Mouse (Mus musculus) G1E (cell line): ENCODE results near the gene Cwc22. TPM values are rescaled to one million over a fixed set of nuclear protein-coding genes. Genes with fewer than 3 reads are reported as not detected.

ENCODE experiments used
- ATAC-seq: 2 replicates; pipeline ENCODE4 v1.8.0; 2016; ENCODE audit warnings: mild to moderate bottlenecking; ENCODE audit not compliant: insufficient number of reproducible peaks, poor library complexity, low FRiP score, severe bottlenecking; ENCODE audit errors: extremely low read depth
- DNase-seq: peaks from one replicate; pipeline ENCODE4 v3.0.0; 2012; ENCODE audit warnings: low spot score
- H3K27me3 ChIP-seq: 2 replicates; pipeline ENCODE4 v1.6.1; 2012; ENCODE audit warnings: mild to moderate bottlenecking, low read length, inconsistent platforms; ENCODE audit not compliant: insufficient read depth
- H3K36me3 ChIP-seq: replicated peaks from 2 replicates; pipeline ENCODE3; 2012; ENCODE audit warnings: mild to moderate bottlenecking, inconsistent platforms
- H3K4me1 ChIP-seq: 2 replicates; pipeline ENCODE4 v1.6.1; 2012; ENCODE audit warnings: low read depth, low read length, inconsistent platforms, mixed read lengths; ENCODE audit not compliant: insufficient read depth
- H3K4me3 ChIP-seq: 2 replicates; pipeline ENCODE4 v1.5.1; 2012; ENCODE audit warnings: low read depth, mild to moderate bottlenecking, inconsistent platforms, low read length, moderate library complexity, mixed read lengths
- H3K9me3 ChIP-seq: replicated peaks from 2 replicates; pipeline ENCODE4 v1.6.1; 2012; ENCODE audit warnings: inconsistent platforms
- CTCF ChIP-seq: IDR thresholded peaks from 2 replicates; pipeline ENCODE4 v1.5.1; 2012; ENCODE audit warnings: low read depth, low read length, inconsistent platforms, mixed read lengths
- GATA1 ChIP-seq: IDR thresholded peaks from 2 replicates; pipeline ENCODE4 v1.6.1; 2012; ENCODE audit warnings: borderline replicate concordance, low read length, inconsistent platforms, mixed read lengths
- GATA2 ChIP-seq: IDR thresholded peaks from 2 replicates; pipeline ENCODE4 v1.6.1; 2012; ENCODE audit warnings: low read depth, low read length, inconsistent platforms, borderline replicate concordance
- POLR2AphosphoS5 ChIP-seq: IDR thresholded peaks from 2 replicates; pipeline ENCODE4 v1.6.1; 2012; ENCODE audit warnings: low read depth, low read length, inconsistent platforms; ENCODE audit not compliant: insufficient replicate concordance
- TAL1 ChIP-seq: conservative IDR thresholded peaks from 2 replicates; pipeline ENCODE4 v1.6.1; 2012; ENCODE audit warnings: low read depth, low read length, inconsistent platforms, mixed read lengths
- polyA plus RNA-seq: library from polyadenylated mRNA; stranded (reverse); fragments of >175 nt; gene quantifications from 2 replicates; pipeline ENCODE4 v1.2.3, GENCODE M21; 2012
- total RNA-seq, 2 experiments: library from RNA; stranded (forward) in 1 of 2; stranded (reverse) in 1 of 2; fragments of 200-1000 nt in 1 of 2; fragments of >200 nt in 1 of 2; fragmentation: Nextera tagmentation in 1 of 2; gene quantifications; 2 replicates each; pipeline ENCODE4 v1.2.3; 2014 to 2017

Gene Cwc22
- total and polyA plus RNA-seq, 3 experiments, result 22.5 to 106 (median 84.4) TPM

DNA sequence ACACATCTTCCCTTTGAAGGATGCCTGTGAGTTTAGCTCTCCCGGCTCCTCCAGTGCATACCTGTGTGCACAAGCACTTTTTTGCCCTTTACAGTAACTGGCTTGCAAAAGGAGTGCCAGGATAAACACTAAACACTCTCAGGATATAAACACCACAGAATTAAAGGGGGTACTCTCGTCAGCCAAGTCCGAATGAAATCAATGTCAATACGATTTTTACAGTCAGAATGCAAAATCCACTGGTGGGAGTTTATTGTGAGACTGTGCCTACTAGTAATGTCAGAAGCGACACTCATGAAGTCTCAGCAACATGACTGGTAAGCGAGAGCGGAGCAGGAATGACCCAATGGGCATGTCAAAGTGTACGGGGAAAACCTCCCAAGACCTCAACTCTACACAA lies 52.7 kb downstream of the Cwc22 start:
- H3K36me3 ChIP-seq, result peaks cover 54% of the 10 kb centered on the region

DNA sequence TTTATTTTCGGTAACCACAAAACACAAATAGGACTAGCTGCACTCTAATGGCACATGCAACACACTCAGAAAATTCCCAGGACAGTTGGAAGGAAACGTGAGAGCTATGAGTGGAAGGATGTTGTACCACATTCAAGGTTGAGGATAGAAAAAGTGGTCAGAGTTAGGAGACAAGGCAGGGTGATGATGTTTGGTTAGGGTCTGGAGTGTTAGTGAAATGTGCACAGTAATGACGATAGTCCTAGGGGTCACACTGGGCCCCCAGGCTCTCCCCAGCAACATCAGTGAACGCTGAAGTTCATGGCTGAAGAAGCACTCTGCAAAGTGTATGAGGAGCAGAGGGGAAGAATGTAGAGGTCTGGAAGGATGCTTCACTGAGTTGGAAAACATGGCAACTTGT lies 53.6 kb downstream of the Cwc22 start:
- peaks cover 45% of the 10 kb centered on the region for H3K36me3 ChIP-seq
- TF ChIP-seq CTCF, result no peak
- TF ChIP-seq GATA2, result no peak
- no peak for TF ChIP-seq GATA1
- TF ChIP-seq POLR2AphosphoS5, result no peak
- TF ChIP-seq TAL1, result no peak
- no peak for DNase-seq
- H3K27me3 ChIP-seq, result no peaks in the 10 kb centered on the region
- no peak for ATAC-seq
- H3K4me3 ChIP-seq, result no peak overlapping the region
- H3K4me1 ChIP-seq, result no peaks in the 10 kb centered on the region
- H3K9me3 ChIP-seq, result no peaks in the 10 kb centered on the region

More for the DNA sequence above, 52.7 kb downstream of the Cwc22 start:
- TF ChIP-seq TAL1 (no peak), GATA2 (no peak), POLR2AphosphoS5 (no peak), GATA1 (no peak), CTCF (no peak)
- DNase-seq (no peak), ATAC-seq (no peak)
- Histone ChIP-seq H3K4me3 (no peak overlapping the region), H3K9me3 (no peaks in the 10 kb centered on the region), H3K4me1 (no peaks in the 10 kb centered on the region), H3K27me3 (no peaks in the 10 kb centered on the region)

DNA sequence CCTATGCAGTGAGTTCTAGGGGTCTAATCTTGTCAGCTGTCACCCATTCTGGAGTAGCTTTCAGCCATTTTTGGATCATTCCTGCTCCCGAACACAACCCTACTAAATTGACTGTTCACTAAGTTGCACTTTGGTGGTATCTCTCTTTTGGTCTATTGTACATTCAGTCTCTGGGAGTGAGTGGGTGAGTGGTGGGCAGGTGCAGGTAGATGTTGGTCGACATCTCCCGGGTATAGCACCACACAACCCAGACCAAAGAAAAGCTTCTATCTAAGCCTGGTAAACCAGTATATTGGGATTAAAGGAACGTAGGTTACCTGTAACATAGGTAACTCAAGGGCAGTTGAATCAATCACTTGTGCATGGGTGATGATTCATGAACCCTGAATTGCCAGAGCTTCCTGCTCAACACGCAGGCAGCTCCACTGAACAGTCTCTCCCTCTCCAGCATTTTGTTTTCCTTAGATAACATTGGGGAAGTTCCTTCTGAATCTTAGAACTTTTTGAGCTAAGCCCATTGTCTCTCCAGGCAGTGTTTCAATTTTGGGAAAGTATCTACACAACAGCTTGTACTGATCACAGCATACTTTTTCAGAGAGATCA lies 55.2 kb downstream of the Cwc22 start:
- DNase-seq (no peak), ATAC-seq (no peak)
- no peak for TF ChIP-seq TAL1
- Histone ChIP-seq H3K36me3 (peaks cover 31% of the 10 kb centered on the region), H3K4me3 (no peak overlapping the region), H3K4me1 (no peaks in the 10 kb centered on the region), H3K9me3 (no peaks in the 10 kb centered on the region), H3K27me3 (no peaks in the 10 kb centered on the region)

DNA sequence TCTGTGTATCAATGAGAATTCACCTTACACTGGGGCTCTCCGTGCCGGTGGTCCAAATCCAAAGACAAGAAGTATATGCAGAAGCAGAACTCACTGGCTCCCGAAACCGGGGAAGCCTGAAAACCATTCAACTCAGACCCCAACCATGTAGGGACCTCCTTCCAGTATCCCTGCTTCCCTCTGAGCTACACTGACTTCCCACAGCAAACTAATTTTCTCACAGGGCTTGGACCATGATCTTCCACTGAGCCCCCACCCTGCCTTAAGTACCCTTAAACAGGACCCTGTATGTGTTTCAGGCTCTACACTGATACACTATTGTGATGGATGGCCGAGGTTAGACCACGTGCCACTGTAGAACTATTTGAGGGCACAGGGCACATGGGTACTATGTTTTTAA lies 56.2 kb downstream of the Cwc22 start:
- no peak for TF ChIP-seq GATA1
- no peak for TF ChIP-seq TAL1
- no peak for TF ChIP-seq POLR2AphosphoS5
- TF ChIP-seq CTCF, result no peak
- no peak for TF ChIP-seq GATA2
- Histone ChIP-seq H3K4me1 (no peaks in the 10 kb centered on the region), H3K27me3 (no peaks in the 10 kb centered on the region), H3K4me3 (no peak overlapping the region), H3K36me3 (peaks cover 25% of the 10 kb centered on the region), H3K9me3 (no peaks in the 10 kb centered on the region)
- ATAC-seq (no peak), DNase-seq (no peak)

DNA sequence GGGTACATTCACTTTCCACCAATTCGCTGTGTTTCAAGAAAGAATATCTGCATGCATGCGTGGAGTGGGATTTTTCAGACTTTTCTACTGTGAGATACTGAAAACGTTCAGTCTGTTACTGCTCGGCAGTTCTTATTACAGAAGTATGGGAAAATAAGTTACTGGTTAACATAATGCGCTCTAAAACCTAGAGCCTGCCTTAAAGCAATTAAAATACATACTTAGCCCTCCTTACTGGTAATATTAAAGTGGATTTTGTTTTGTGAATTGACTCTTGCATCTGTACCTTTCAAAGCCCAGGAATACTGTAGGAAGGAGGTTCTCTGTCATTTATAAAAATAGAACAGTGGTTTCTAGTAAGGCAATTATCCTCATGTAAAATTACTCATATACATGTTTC lies 56.8 kb downstream of the Cwc22 start:
- ATAC-seq, result no peak
- Histone ChIP-seq H3K4me1 (no peaks in the 10 kb centered on the region), H3K36me3 (peaks cover 20% of the 10 kb centered on the region), H3K4me3 (no peak overlapping the region), H3K27me3 (no peaks in the 10 kb centered on the region), H3K9me3 (no peaks in the 10 kb centered on the region)
- no peak for DNase-seq
- no peak for TF ChIP-seq GATA2
- no peak for TF ChIP-seq TAL1
- no peak for TF ChIP-seq POLR2AphosphoS5
- TF ChIP-seq CTCF, result no peak
- TF ChIP-seq GATA1, result no peak

DNA sequence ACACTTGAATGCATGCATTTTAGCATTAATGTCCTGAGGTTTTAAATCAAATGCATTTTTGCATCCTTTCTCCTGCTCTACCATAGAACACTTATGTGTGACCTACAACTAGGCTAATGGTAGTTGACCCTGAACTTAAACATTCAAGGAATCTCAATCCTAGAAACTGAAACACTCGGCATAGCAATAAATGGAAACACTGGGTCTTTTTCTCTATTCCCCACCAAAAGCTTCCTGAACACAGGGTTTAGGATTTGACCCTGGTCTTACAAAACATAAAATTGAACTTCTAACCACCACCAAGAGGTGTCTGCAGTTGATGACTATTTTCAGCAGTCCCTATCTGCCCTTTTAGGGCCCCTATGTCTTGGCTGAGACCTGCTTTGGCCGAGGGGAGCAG lies 57.3 kb downstream of the Cwc22 start:
- Histone ChIP-seq H3K27me3 (no peaks in the 10 kb centered on the region), H3K4me1 (no peaks in the 10 kb centered on the region)

DNA sequence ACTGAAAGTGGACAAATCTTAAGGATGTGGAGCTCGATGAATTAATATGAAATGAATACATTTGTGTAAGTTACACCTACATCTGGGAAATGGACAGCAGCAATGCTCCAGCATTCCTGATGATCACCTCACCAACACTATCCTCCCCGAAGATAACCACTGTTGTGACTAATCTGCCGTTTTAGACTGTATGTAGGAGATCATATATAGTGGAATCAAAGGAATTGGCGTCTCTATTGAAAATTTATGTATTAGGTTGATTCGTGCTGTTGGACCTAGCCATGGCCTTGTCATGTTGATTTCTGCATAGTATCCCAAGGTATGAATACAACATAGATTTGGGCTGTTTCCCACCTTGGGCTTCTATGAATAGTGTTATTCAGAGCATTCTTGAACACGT lies 58.1 kb downstream of the Cwc22 start:
- Histone ChIP-seq H3K27me3 (no peaks in the 10 kb centered on the region), H3K36me3 (peaks cover 8% of the 10 kb centered on the region), H3K4me3 (no peak overlapping the region), H3K9me3 (no peaks in the 10 kb centered on the region), H3K4me1 (no peaks in the 10 kb centered on the region)
- TF ChIP-seq GATA2 (no peak), GATA1 (no peak), CTCF (no peak), POLR2AphosphoS5 (no peak), TAL1 (no peak)
- DNase-seq, result no peak
- no peak for ATAC-seq

More for the DNA sequence above, 57.3 kb downstream of the Cwc22 start:
- no peak for ATAC-seq
- H3K4me3 ChIP-seq, result no peak overlapping the region
- peaks cover 15% of the 10 kb centered on the region for H3K36me3 ChIP-seq
- no peak for TF ChIP-seq CTCF
- no peak for TF ChIP-seq GATA1
- no peak for TF ChIP-seq GATA2
- TF ChIP-seq POLR2AphosphoS5, result no peak
- TF ChIP-seq TAL1, result no peak
- no peaks in the 10 kb centered on the region for H3K9me3 ChIP-seq
- DNase-seq, result no peak

DNA sequence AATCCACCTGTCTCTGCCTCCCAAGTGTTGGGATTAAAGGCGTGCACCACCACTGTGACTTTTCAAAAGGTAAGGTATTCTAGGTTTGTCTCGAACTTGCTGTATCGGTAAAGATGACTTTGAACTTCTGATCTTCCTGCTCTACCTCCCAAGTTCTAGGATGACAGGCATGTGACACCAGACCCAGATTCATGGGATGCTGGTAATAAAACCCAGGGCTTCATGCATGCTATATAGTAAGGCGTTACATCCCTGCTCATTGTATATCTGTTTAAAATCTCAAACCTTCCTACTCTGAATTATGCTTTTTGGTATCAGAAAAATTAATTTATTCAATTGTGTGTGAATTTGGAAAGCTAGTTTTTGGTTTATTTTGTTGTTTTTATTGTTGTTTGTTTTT lies 59.0 kb downstream of the Cwc22 start:
- no peaks in the 10 kb centered on the region for H3K9me3 ChIP-seq
- no peak overlapping the region for H3K4me3 ChIP-seq
- ATAC-seq (no peak), DNase-seq (no peak)
- TF ChIP-seq TAL1, result no peak
- no peak for TF ChIP-seq POLR2AphosphoS5
- no peak for TF ChIP-seq CTCF
- no peak for TF ChIP-seq GATA1
- TF ChIP-seq GATA2, result no peak
- H3K27me3 ChIP-seq, result no peaks in the 10 kb centered on the region
- H3K36me3 ChIP-seq, result no peaks in the 10 kb centered on the region
- no peaks in the 10 kb centered on the region for H3K4me1 ChIP-seq
